ENCODE assay signal across 8 mouse cellular contexts in genomic region chr19:36534011-36534765, GRCm38 (mm10). TPM values are rescaled to one million over a fixed set of nuclear protein-coding genes. Genes with fewer than 3 reads are reported as not detected.
DNase-seq lines count a peak whose midpoint lies in the region; ATAC-seq and TF ChIP-seq lines count a peak whose summit lies in the region.

No protein-coding gene starts in this region.

- H3K4me1 ChIP-seq in hindbrain, postnatal 0 days (ENCODE audit: insufficient read depth, low read length) = peaks cover 15% of the 10 kb centered on the region
- peaks cover 12% of the 10 kb centered on the region for H3K4me1 ChIP-seq in limb, embryonic 10.5 days
- H3K4me1 ChIP-seq in midbrain, embryonic 15.5 days = peaks cover 18% of the 10 kb centered on the region

- H3K27ac ChIP-seq in gastrocnemius, adult 2 months = no peak overlapping the region
- H3K27ac ChIP-seq in hindbrain, postnatal 0 days = peak overlapping the region; percentile 85
- H3K27ac ChIP-seq in limb, embryonic 10.5 days = peak overlapping the region; percentile 63
- H3K27ac ChIP-seq in midbrain, embryonic 15.5 days = peak overlapping the region; percentile 79

- ATAC-seq in hindbrain, postnatal 0 days = peak; percentile 66
- ATAC-seq in midbrain, embryonic 15.5 days (replicated peaks) = peak; percentile 71

- TF ChIP-seq CTCF in gastrocnemius, adult 2 months (IDR thresholded peaks at IDR 0.05) = no peak
- no peak for TF ChIP-seq CTCF in hindbrain, postnatal 0 days (IDR thresholded peaks at IDR 0.05; ENCODE audit: low read depth)

- H3K9me3 ChIP-seq in hindbrain, postnatal 0 days (ENCODE audit: low read length) = no peaks in the 10 kb centered on the region
- H3K9me3 ChIP-seq in limb, embryonic 10.5 days (replicated peaks) = no peaks in the 10 kb centered on the region
- H3K9me3 ChIP-seq in midbrain, embryonic 15.5 days = no peaks in the 10 kb centered on the region

- H3K4me2 ChIP-seq in hindbrain, postnatal 0 days (ENCODE audit: low read depth, low read length) = peak overlapping the region; percentile 42
- H3K4me2 ChIP-seq in midbrain, embryonic 15.5 days = peak overlapping the region; percentile 40

- intact Hi-C loops in gastrocnemius, adult 2 months (cut with DNase I) = no loop called here

- no peaks in the 10 kb centered on the region for H3K27me3 ChIP-seq in hindbrain, postnatal 0 days (ENCODE audit: insufficient read depth, low read length)
- H3K27me3 ChIP-seq in limb, embryonic 10.5 days (ENCODE audit: low read depth, poor library complexity, severe bottlenecking) = peaks cover 13% of the 10 kb centered on the region; the same call in 1 of the 2 replicates
- 0 out of 2 replicates have a peak, but pooled peaks cover 4% of the 10 kb centered on the region for H3K27me3 ChIP-seq in midbrain, embryonic 15.5 days (replicated peaks)

- H3K36me3 ChIP-seq in hindbrain, postnatal 0 days (ENCODE audit: insufficient read depth, low read length) = no peaks in the 10 kb centered on the region
- no peaks in the 10 kb centered on the region for H3K36me3 ChIP-seq in limb, embryonic 10.5 days
- H3K36me3 ChIP-seq in midbrain, embryonic 15.5 days (replicated peaks) = no peaks in the 10 kb centered on the region

- H3K9ac ChIP-seq in hindbrain, postnatal 0 days (replicated peaks; ENCODE audit: low read length) = no peak overlapping the region
- peak overlapping the region; percentile 19; the same call in 1 of the 2 replicates for H3K9ac ChIP-seq in midbrain, embryonic 15.5 days

- 13% methylated on average over 17 of the region's 17 CpGs for WGBS in hindbrain, postnatal 0 days
- 37% methylated on average over 17 of the region's 17 CpGs for WGBS in limb, embryonic 10.5 days
- 34% methylated on average over 17 of the region's 17 CpGs for WGBS in midbrain, embryonic 15.5 days

- H3K4me3 ChIP-seq in gastrocnemius, adult 2 months = peak overlapping the region; percentile 13
- H3K4me3 ChIP-seq in hindbrain, postnatal 0 days (ENCODE audit: low read length) = no peak overlapping the region
- H3K4me3 ChIP-seq in limb, embryonic 10.5 days = peak overlapping the region; percentile 17
- peak overlapping the region; percentile 19 for H3K4me3 ChIP-seq in midbrain, embryonic 15.5 days

- no peak for DNase-seq in gastrocnemius, adult 2 months
- no peak for DNase-seq in gastrocnemius, postnatal 25 days
- DNase-seq in adrenal gland, postnatal 25 days = peak; percentile 56
- peak; percentile 14 for DNase-seq in fat pad, adult 2 months (ENCODE audit: extremely low read depth, low read depth, low spot score)
- DNase-seq in hindbrain, postnatal 0 days (ENCODE audit: low spot score) = peak; percentile 66
- DNase-seq in limb, embryonic 10.5 days (ENCODE audit: low spot score) = peak; percentile 42
- peak; percentile 47 to 62 for DNase-seq in thymus, postnatal 36 days

RNA-seq across cellular contexts. Expression of gene Hectd2, which starts 20.3 kb away (rescaled TPM):
- total RNA-seq in gastrocnemius, adult 2 months (2021) = 1 to 10 TPM; 5.5 to 6.8 TPM
- 1 to 10 TPM; 2.9 to 4.7 TPM for total RNA-seq in gastrocnemius, postnatal 25 days (2021)
- 1.6 and 2.1 TPM in 2 replicates for total RNA-seq in adrenal gland, postnatal 25 days (2021)
- total RNA-seq in hindbrain, postnatal 0 days (2014; rRNA removed) = 14.0 and 20.7 TPM in 2 replicates
- 6.7 and 7.7 TPM in 2 replicates for polyA plus RNA-seq in hindbrain, postnatal 0 days (2015; fragmentation: Nextera tagmentation; extraction: Ambion mirVana)
- polyA plus RNA-seq in limb, embryonic 10.5 days (2016; fragmentation: Nextera tagmentation; extraction: Ambion mirVana) = 1.8 TPM in 2 replicates
- 11.2 and 12.4 TPM in 2 replicates for polyA plus RNA-seq in midbrain, embryonic 15.5 days (2015; fragmentation: Nextera tagmentation; extraction: Ambion mirVana)

Comparison
In these comparisons a context has a peak if more than half of its experiments do, and no peak if none do; other contexts are left out.
1. DNase-seq: peak in adrenal gland, postnatal 25 days (single experiment), fat pad, adult 2 months (single experiment), hindbrain, postnatal 0 days (single experiment), limb, embryonic 10.5 days (single experiment) and thymus, postnatal 36 days (2 of 2); none in gastrocnemius, adult 2 months (single experiment) and gastrocnemius, postnatal 25 days (single experiment).